Mouse (Mus musculus): ENCODE measurements around the gene Htra2. TPM values are rescaled to one million over a fixed set of nuclear protein-coding genes. Genes with fewer than 3 reads are reported as not detected.

Htra2 gene
- polyA plus RNA-seq, 1 experiment from 2014 or later = 50.5 TPM

DNA sequence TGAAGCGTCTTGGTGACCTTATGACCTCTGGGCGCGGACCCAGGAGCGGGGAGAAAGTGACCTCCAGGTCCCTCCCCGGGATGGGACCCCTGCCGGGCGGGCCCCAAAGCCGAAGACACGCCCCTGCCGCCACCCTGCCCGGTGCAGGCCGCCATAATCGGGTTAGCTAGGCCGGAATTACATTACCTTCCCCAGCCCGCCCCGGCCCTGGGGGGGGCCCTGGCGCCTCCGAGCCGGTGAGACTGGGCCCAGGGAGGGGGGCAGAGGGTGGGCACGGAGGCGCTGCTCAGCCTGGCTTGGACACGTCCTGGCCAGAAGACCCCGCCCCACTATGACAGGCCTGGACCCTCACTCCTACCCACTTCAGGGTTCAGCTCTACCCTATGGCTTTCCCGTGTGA, 16.1 kb upstream of the Htra2 start:
- Histone ChIP-seq H3K4me2 (replicated peaks; ENCODE audit: low read depth, low read length) (no peak overlapping the region), H3K36me3 (ENCODE audit: insufficient read depth, low read length) (no peaks in the 10 kb centered on the region), H3K27me3 (replicated peaks; ENCODE audit: insufficient read depth, low read length) (peaks cover 62% of the 10 kb centered on the region), H3K27ac (ENCODE audit: low read length) (no peak overlapping the region), H3K4me3 (ENCODE audit: low read depth, low read length) (no peak overlapping the region), H3K9ac (replicated peaks; ENCODE audit: low read depth) (no peak overlapping the region), H3K4me1 (ENCODE audit: insufficient read depth, low read depth, low read length) (peaks cover 3% of the 10 kb centered on the region; the same call in 1 of the 2 replicates), H3K9me3 (ENCODE audit: low read length) (no peaks in the 10 kb centered on the region)
- TF ChIP-seq EP300 (IDR thresholded peaks at IDR 0.05) = no peak
- no peak for TF ChIP-seq CTCF (IDR thresholded peaks at IDR 0.05)
- ATAC-seq = no peak
- 3% methylated on average over 22 of the region's 24 CpGs for WGBS
- no peak for DNase-seq (ENCODE audit: low spot score)

DNA sequence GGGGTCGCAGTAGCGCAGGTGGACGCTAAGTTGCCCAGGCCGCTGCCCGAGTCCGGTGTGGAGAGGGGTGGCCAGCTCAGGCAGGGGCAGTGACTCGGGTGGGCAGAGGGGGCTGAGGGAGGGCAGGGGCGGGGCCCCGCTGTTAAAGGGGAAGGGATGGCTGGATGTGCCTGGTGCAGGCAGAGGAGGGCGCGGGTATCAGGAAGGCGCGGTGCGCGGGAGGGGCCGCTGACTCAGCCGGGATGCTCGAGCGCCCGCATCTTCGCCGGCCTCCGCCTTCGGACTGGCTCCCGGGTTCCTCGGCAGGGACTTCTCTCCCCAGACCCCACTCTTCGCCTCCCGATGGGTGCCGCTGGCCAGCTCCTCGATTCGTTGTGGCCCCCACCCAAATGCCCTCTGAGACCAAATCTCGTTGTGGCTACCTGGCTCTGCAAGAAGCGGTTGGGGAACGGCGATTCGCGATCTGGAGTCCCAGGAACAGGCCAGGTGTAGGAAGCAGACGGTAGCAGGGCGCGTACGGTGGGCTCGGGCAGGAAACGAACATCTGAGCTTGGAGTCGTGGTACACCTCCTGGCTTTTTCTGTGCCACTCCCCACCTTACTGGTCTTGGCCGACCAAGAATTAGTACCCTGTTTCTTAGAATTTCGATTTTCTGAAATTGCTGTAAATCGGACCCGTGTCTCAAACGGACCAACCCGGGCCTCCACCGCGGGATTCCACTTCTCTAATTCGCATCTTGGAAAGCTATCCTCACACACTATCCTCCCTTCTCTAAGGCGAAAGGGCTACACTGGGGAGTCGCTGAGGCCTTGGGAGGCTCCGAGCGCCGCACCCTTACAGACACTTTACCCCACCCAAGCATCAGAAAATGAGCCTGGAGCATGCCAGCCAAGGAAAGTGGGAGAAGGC, 15.5 kb upstream of the Htra2 start:
- TF ChIP-seq CTCF (IDR thresholded peaks at IDR 0.05) = no peak
- no peak for TF ChIP-seq EP300 (IDR thresholded peaks at IDR 0.05)
- no peak for DNase-seq (ENCODE audit: low spot score)
- Histone ChIP-seq H3K9ac (replicated peaks; ENCODE audit: low read depth) (no peak overlapping the region), H3K4me3 (ENCODE audit: low read depth, low read length) (peak overlapping the region; percentile 8; the same call in 1 of the 2 replicates), H3K36me3 (ENCODE audit: insufficient read depth, low read length) (no peaks in the 10 kb centered on the region), H3K27ac (ENCODE audit: low read length) (no peak overlapping the region), H3K4me2 (replicated peaks; ENCODE audit: low read depth, low read length) (no peak overlapping the region), H3K4me1 (ENCODE audit: insufficient read depth, low read depth, low read length) (peaks cover 3% of the 10 kb centered on the region; the same call in 1 of the 2 replicates), H3K27me3 (replicated peaks; ENCODE audit: insufficient read depth, low read length) (peaks cover 67% of the 10 kb centered on the region), H3K9me3 (ENCODE audit: low read length) (no peaks in the 10 kb centered on the region)
- WGBS = 1% methylated on average over 45 of the region's 58 CpGs
- ATAC-seq = no peak

DNA sequence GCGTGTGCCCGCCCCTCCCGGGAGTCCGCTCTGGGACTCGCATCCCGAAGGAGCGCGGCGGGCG, 15.0 kb upstream of the Htra2 start, which contains the start of gene Tlx2:
Gene Tlx2, minus strand, starts transcription at position 47 of the 64 bp plus-strand sequence.
- H3K9ac ChIP-seq (replicated peaks; ENCODE audit: low read depth) = no peak within 1 kb of the TSS
- ATAC-seq = no peak
- peak within 1 kb of the TSS; percentile 31; the same call in 1 of the 2 replicates for H3K4me3 ChIP-seq (ENCODE audit: low read depth, low read length)
- no peak for DNase-seq (ENCODE audit: low spot score)
- H3K4me1 ChIP-seq (ENCODE audit: insufficient read depth, low read depth, low read length) = peaks cover 3% of the 10 kb centered on the region; the same call in 1 of the 2 replicates
- H3K36me3 ChIP-seq (ENCODE audit: insufficient read depth, low read length) = no peaks in the 10 kb centered on the region
- peak within 1 kb of the TSS; percentile 55 for H3K4me2 ChIP-seq (replicated peaks; ENCODE audit: low read depth, low read length)
- TF ChIP-seq EP300 (IDR thresholded peaks at IDR 0.05) (no peak), CTCF (IDR thresholded peaks at IDR 0.05) (no peak)
- H3K27ac ChIP-seq (ENCODE audit: low read length) = no peak within 1 kb of the TSS
- WGBS = under 1% methylated on average over 10 of the region's 10 CpGs
- H3K9me3 ChIP-seq (ENCODE audit: low read length) = no peaks in the 10 kb centered on the region
- H3K27me3 ChIP-seq (replicated peaks; ENCODE audit: insufficient read depth, low read length) = peaks cover 68% of the 10 kb centered on the region

DNA sequence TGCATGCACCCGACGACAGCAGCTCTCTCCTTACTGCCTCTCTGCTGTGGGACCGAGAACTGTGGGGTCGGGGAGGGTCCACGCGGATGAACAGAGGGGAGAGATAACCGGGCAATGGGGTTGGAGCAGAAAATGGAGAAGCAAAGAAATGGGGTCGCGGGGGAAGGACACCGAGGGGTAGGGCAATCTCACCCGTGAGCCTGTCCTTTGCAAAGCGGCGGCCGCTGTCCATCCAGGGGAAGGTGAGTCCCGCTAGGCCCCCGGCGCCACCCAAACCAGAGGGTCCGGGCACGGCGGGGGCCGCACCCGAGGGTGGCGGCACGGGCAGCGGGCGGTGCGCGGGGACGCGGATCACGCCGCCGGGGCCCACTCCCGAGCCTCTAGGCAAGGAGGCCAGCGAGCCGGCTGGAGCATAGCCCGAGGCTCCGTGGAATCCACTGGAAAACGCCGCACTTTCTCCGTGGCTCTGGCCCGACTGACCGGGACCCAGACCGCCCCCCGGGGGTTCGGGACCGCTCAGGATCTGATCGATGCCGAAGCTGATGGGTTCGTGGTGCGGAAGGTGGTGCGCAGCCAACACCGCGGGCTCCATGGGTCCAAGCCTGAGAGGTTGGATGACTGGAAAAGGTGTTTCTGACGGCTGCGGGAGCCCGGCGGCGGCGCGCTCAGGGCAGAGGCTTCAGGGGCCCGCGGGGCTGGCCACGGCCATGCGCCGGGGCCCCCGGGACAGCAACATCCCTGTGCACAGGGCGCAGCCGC, 14.6 kb upstream of the Htra2 start:
- Histone ChIP-seq H3K4me1 (ENCODE audit: insufficient read depth, low read depth, low read length) (peaks cover 3% of the 10 kb centered on the region; the same call in 1 of the 2 replicates), H3K9me3 (ENCODE audit: low read length) (no peaks in the 10 kb centered on the region), H3K4me2 (replicated peaks; ENCODE audit: low read depth, low read length) (no peak overlapping the region), H3K27ac (ENCODE audit: low read length) (no peak overlapping the region), H3K27me3 (replicated peaks; ENCODE audit: insufficient read depth, low read length) (peaks cover 72% of the 10 kb centered on the region), H3K36me3 (ENCODE audit: insufficient read depth, low read length) (no peaks in the 10 kb centered on the region), H3K4me3 (ENCODE audit: low read depth, low read length) (peak overlapping the region; percentile 8; the same call in 1 of the 2 replicates), H3K9ac (replicated peaks; ENCODE audit: low read depth) (no peak overlapping the region)
- no peak for TF ChIP-seq EP300 (IDR thresholded peaks at IDR 0.05)
- no peak for TF ChIP-seq CTCF (IDR thresholded peaks at IDR 0.05)
- ATAC-seq (0 out of 2 replicates have a peak, but pooled peaks have one; percentile 22), DNase-seq (ENCODE audit: low spot score) (no peak)
- 2% methylated on average over 48 of the region's 69 CpGs for WGBS

DNA sequence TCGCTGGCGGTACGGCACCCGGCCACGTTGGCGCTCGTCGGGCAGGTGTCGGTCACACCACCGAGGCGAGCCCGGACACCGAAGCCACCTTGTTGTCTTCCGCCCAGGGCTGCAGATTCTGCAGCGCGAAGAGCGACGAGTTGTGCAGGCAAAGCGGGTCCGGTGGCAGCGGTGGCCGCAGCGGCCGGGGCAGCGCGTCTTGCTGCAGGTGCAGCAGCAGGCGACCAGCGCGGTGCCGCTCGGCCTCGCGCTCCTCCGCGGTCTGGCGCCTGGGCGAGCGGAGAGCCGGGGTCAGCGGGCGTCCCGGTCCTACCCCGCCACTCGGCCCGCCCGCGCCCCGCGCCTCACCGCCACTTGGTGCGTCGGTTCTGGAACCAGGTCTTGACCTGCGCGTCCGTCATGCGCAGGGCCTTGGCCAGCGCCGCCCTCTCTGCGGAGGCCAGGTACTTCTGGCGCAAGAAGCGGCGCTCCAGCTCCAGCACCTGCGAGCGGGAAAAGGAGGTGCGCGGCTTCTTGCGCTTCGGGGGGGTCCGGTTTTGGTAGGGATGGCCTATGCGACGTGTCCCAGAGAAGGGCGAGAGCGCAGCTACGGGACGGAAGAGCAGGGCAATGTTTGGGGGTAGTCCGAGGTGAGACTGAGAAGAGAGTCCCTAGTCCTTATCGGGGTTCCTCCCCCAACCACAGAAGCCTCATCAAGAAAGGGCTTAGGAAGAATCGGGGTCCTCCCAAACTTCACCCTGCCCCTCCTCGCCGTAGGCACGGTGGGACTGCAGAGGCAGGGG, 13.8 kb upstream of the Htra2 start:
- TF ChIP-seq CTCF (IDR thresholded peaks at IDR 0.05) (no peak), EP300 (IDR thresholded peaks at IDR 0.05) (no peak)
- H3K9me3 ChIP-seq (ENCODE audit: low read length) = no peaks in the 10 kb centered on the region
- no peak overlapping the region for H3K9ac ChIP-seq (replicated peaks; ENCODE audit: low read depth)
- peak; percentile 26 for DNase-seq (ENCODE audit: low spot score)
- ATAC-seq = peak; percentile 41; the same call in 1 of the 2 replicates
- no peaks in the 10 kb centered on the region for H3K36me3 ChIP-seq (ENCODE audit: insufficient read depth, low read length)
- peak overlapping the region; percentile 31; the same call in 1 of the 2 replicates for H3K4me3 ChIP-seq (ENCODE audit: low read depth, low read length)
- H3K27me3 ChIP-seq (replicated peaks; ENCODE audit: insufficient read depth, low read length) = peaks cover 80% of the 10 kb centered on the region
- H3K27ac ChIP-seq (ENCODE audit: low read length) = no peak overlapping the region
- H3K4me2 ChIP-seq (replicated peaks; ENCODE audit: low read depth, low read length) = peak overlapping the region; percentile 55
- WGBS = 1% methylated on average over 80 of the region's 81 CpGs
- peaks cover 3% of the 10 kb centered on the region; the same call in 1 of the 2 replicates for H3K4me1 ChIP-seq (ENCODE audit: insufficient read depth, low read depth, low read length)

DNA sequence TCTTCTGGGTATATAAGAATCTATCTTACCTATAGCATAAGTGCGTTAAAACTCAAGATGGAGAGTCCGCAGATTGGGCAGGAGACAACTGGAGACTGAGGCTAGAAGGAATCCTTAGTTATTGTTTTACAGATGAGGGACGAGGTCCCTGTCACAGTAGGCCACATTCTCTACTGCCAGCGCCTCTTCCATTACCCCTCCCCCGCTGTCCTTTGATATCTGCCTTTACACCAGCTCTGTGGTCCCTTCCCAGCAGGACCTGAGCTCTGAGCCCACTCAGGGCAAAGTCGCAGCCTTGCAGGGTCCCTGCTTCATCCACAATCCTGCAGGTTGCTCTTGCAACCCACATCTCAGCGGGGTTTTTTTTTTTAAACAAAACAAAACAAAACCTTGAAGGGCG, 13.1 kb upstream of the Htra2 start:
- ATAC-seq = no peak
- no peak overlapping the region for H3K27ac ChIP-seq (ENCODE audit: low read length)
- H3K4me1 ChIP-seq (ENCODE audit: insufficient read depth, low read depth, low read length) = peaks cover 3% of the 10 kb centered on the region; the same call in 1 of the 2 replicates
- H3K27me3 ChIP-seq (replicated peaks; ENCODE audit: insufficient read depth, low read length) = peaks cover 81% of the 10 kb centered on the region
- WGBS = 7% methylated on average over 8 of the region's 8 CpGs
- H3K9me3 ChIP-seq (ENCODE audit: low read length) = no peaks in the 10 kb centered on the region
- H3K4me2 ChIP-seq (replicated peaks; ENCODE audit: low read depth, low read length) = peak overlapping the region; percentile 55; the same call in 1 of the 2 replicates
- peak overlapping the region; percentile 31; the same call in 1 of the 2 replicates for H3K4me3 ChIP-seq (ENCODE audit: low read depth, low read length)
- DNase-seq (ENCODE audit: low spot score) = no peak
- H3K36me3 ChIP-seq (ENCODE audit: insufficient read depth, low read length) = no peaks in the 10 kb centered on the region
- TF ChIP-seq CTCF (IDR thresholded peaks at IDR 0.05) = no peak
- TF ChIP-seq EP300 (IDR thresholded peaks at IDR 0.05) = no peak
- H3K9ac ChIP-seq (replicated peaks; ENCODE audit: low read depth) = no peak overlapping the region
